Mouse (Mus musculus) thymus, adult 2 months (tissue): ENCODE results near the gene Hs6st1. TPM values are rescaled to one million over a fixed set of nuclear protein-coding genes. Genes with fewer than 3 reads are reported as not detected.

Experiments
- DNase-seq: peaks from one replicate; pipeline ENCODE4 v3.0.0; 2021
- H3K27ac ChIP-seq: fragments of 200-500 bp; 2 replicates; pipeline ENCODE4 v1.5.1; 2012; ENCODE audit warnings: low read length, control low read depth; ENCODE audit not compliant: control insufficient read depth, insufficient read depth
- H3K27me3 ChIP-seq: fragments of 200-500 bp; 2 replicates; pipeline ENCODE4 v1.6.1; 2012; ENCODE audit warnings: mild to moderate bottlenecking, low read length, moderate library complexity, mixed read lengths; ENCODE audit not compliant: control insufficient read depth, insufficient read depth
- H3K36me3 ChIP-seq: fragments of 200-500 bp; 2 replicates; pipeline ENCODE4 v1.6.1; 2012; ENCODE audit warnings: mild to moderate bottlenecking, low read length, moderate library complexity; ENCODE audit not compliant: control insufficient read depth, insufficient read depth
- H3K4me1 ChIP-seq: fragments of 200-500 bp; replicated peaks from 2 replicates; pipeline ENCODE4 v1.6.1; 2012; ENCODE audit warnings: low read length; ENCODE audit not compliant: control insufficient read depth, insufficient read depth
- H3K4me3 ChIP-seq: fragments of 200-500 bp; 2 replicates; pipeline ENCODE4 v1.5.1; 2012; ENCODE audit warnings: mild to moderate bottlenecking, low read length, control low read depth, moderate library complexity; ENCODE audit not compliant: control insufficient read depth, insufficient read depth
- CTCF ChIP-seq: fragments of 200-500 bp; IDR thresholded peaks from 2 replicates; pipeline ENCODE4 v1.5.1; 2012; ENCODE audit warnings: mild to moderate bottlenecking, control low read depth, low read length, moderate library complexity, borderline replicate concordance; ENCODE audit not compliant: control insufficient read depth, poor library complexity, insufficient read depth; ENCODE audit errors: extremely low read depth
- POLR2A ChIP-seq: fragments of 200-500 bp; IDR thresholded peaks from 2 replicates; pipeline ENCODE4 v1.6.1; 2012; ENCODE audit warnings: mild to moderate bottlenecking, low read length, control low read depth, moderate library complexity; ENCODE audit not compliant: control insufficient read depth, poor library complexity, insufficient read depth; ENCODE audit errors: extremely low read depth
- WGBS: fragments of 180-500 bp; shearing (Covaris S2); methylation state at CpG from one replicate; pipeline ENCODE4 v1.1.7; 2018; 5-methylcytosine and 5-hydroxymethylcytosine counted together
- polyA plus RNA-seq: library from polyadenylated mRNA; depleted of rRNA; stranded (reverse); fragments of >200 nt; gene quantifications from 2 replicates; pipeline ENCODE4 v1.2.3, GENCODE M21; 2012

Gene Hs6st1
- polyA plus RNA-seq, 1 experiment: 128 TPM

- DNase-seq: no peak
- H3K36me3 ChIP-seq: no peaks in the 10 kb centered on the region
- no peak overlapping the region for H3K4me3 ChIP-seq
- peaks cover 27% of the 10 kb centered on the region for H3K4me1 ChIP-seq
- WGBS: 79% methylated on average over 4 of the region's 4 CpGs
- H3K27ac ChIP-seq: no peak overlapping the region
- no peak for TF ChIP-seq CTCF
- no peak for TF ChIP-seq POLR2A
- no peaks in the 10 kb centered on the region for H3K27me3 ChIP-seq
Measured at GRCm38 (mm10) chr1:36064223-36064622, 4.0 kb upstream of the Hs6st1 start.

DNA sequence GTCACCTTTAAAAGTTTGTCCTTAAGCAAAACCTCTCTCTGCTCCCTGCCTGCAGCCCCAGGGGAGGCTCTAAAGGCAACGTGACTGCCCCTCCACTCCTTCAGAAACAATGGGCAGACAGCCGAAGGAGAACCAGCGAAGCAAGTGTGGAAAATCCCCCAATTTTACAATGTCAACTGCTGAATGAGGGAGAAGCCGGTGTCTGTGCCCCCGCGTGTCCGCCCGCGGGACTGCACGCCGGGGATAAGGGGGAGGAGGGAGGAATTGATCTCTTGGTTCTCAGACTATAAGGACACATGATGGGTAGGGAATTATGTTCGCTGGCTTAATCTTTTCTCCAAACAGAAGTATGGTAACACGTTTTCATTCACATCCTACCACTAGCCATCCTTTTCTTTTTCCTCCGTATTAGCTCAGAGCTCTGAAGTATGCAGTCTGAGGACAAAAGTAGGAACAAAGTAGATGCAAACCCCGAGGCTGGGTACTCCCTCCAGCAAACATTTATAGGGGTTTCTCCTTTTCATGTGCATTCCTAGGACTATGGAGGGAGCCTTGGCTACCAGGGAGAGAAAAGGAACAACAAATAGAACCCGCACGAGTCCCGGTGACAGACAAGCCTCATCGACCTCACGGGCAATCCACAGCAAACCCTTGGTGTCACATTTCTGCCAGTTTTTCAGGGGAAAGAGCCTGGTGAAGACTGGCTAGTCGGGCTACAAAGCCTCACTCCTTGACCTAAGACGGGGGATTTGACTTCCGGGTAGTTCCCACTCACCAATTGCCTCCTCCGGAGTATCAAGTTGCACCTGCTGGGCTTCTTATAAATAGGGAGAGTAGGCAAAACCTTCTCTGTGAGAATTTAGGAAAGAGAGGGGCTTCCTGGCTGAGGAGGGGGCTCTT lies 3.1 kb upstream of the Hs6st1 start:
- peaks cover 31% of the 10 kb centered on the region for H3K4me1 ChIP-seq
- no peak for TF ChIP-seq POLR2A
- TF ChIP-seq CTCF: peak; percentile 88

GRCm38 (mm10) chr1:36065761-36066150 lies 2.4 kb upstream of the Hs6st1 start:
- TF ChIP-seq POLR2A: no peak
- TF ChIP-seq CTCF: no peak
- Histone ChIP-seq H3K4me3 (no peak overlapping the region), H3K36me3 (no peaks in the 10 kb centered on the region), H3K27ac (no peak overlapping the region), H3K4me1 (peaks cover 34% of the 10 kb centered on the region), H3K27me3 (no peaks in the 10 kb centered on the region)
- DNase-seq: no peak
- WGBS: 78% methylated on average over 9 of the region's 9 CpGs

More for the DNA sequence above, 3.1 kb upstream of the Hs6st1 start:
- 5% methylated on average over 24 of the region's 24 CpGs for WGBS
- Histone ChIP-seq H3K4me3 (peak overlapping the region; percentile 20), H3K27me3 (no peaks in the 10 kb centered on the region), H3K36me3 (no peaks in the 10 kb centered on the region), H3K27ac (peak overlapping the region; percentile 18; the same call in 1 of the 2 replicates)
- peak; percentile 95 for DNase-seq

- no peaks in the 10 kb centered on the region for H3K27me3 ChIP-seq
- DNase-seq: no peak
- H3K36me3 ChIP-seq: no peaks in the 10 kb centered on the region
- no peak overlapping the region for H3K4me3 ChIP-seq
- H3K4me1 ChIP-seq: peaks cover 34% of the 10 kb centered on the region
- WGBS: 92% methylated on average over 6 of the region's 6 CpGs
- no peak overlapping the region for H3K27ac ChIP-seq
- TF ChIP-seq CTCF (no peak), POLR2A (no peak)
Measured at GRCm38 (mm10) chr1:36066216-36066980, 1.8 kb upstream of the Hs6st1 start.

GRCm38 (mm10) chr1:36067201-36067600 lies 999 bp upstream of the Hs6st1 start:
- H3K27ac ChIP-seq: no peak overlapping the region
- TF ChIP-seq CTCF (no peak), POLR2A (no peak)
- no peaks in the 10 kb centered on the region for H3K27me3 ChIP-seq
- H3K4me3 ChIP-seq: no peak overlapping the region
- WGBS: 93% methylated on average over 4 of the region's 4 CpGs
- DNase-seq: no peak
- no peaks in the 10 kb centered on the region for H3K36me3 ChIP-seq
- H3K4me1 ChIP-seq: peaks cover 41% of the 10 kb centered on the region

GRCm38 (mm10) chr1:36067611-36068010 lies 589 bp upstream of the Hs6st1 start:
- H3K4me3 ChIP-seq: peak overlapping the region; percentile 31
- no peaks in the 10 kb centered on the region for H3K36me3 ChIP-seq
- 55% methylated on average over 12 of the region's 12 CpGs for WGBS
- peaks cover 44% of the 10 kb centered on the region for H3K4me1 ChIP-seq
- H3K27me3 ChIP-seq: no peaks in the 10 kb centered on the region
- H3K27ac ChIP-seq: no peak overlapping the region
- DNase-seq: no peak
- TF ChIP-seq CTCF (no peak), POLR2A (no peak)
